Mouse (Mus musculus) midbrain, embryonic 14.5 days (tissue): ENCODE measurements around the gene Slc22a17. TPM values are rescaled to one million over a fixed set of nuclear protein-coding genes. Genes with fewer than 3 reads are reported as not detected.
A peak's percentile ranks its signal among the peaks of the same experiment; 100 is the strongest.

Experiments used
- ATAC-seq: fragments of 200-750 bp; cut with Nextera tagmentation; 2 replicates; pipeline ENCODE4 v1.8.0; 2017; ENCODE audit warnings: moderate number of reproducible peaks, moderate library complexity; ENCODE audit not compliant: low FRiP score, low TSS enrichment
- DNase-seq: peaks from one replicate; pipeline ENCODE4 v3.0.0-alpha.2; 2015
- H3K27ac ChIP-seq: fragments of 300-500 bp; sonication (generic); replicated peaks from 2 replicates; pipeline ENCODE4 v1.5.1; 2014; ENCODE audit warnings: mild to moderate bottlenecking, low read depth, low read length, moderate library complexity
- H3K27me3 ChIP-seq: fragments of 300-500 bp; sonication (generic); 2 replicates; pipeline ENCODE4 v1.6.1; 2014; ENCODE audit warnings: low read length, control low read depth, mixed read lengths; ENCODE audit not compliant: control insufficient read depth, insufficient read depth
- H3K36me3 ChIP-seq: fragments of 300-500 bp; sonication (generic); 2 replicates; pipeline ENCODE4 v1.6.1; 2014; ENCODE audit warnings: low read length, control low read depth; ENCODE audit not compliant: control insufficient read depth, insufficient read depth
- H3K4me1 ChIP-seq: fragments of 300-500 bp; sonication (generic); 2 replicates; pipeline ENCODE4 v1.6.1; 2014; ENCODE audit warnings: mild to moderate bottlenecking, antibody characterized with exemption, low read length, control low read depth; ENCODE audit not compliant: control insufficient read depth, insufficient read depth
- H3K4me2 ChIP-seq: fragments of 300-500 bp; sonication (generic); 2 replicates; pipeline ENCODE4 v1.6.1; 2014; ENCODE audit warnings: mild to moderate bottlenecking, low read length, moderate library complexity
- H3K4me3 ChIP-seq: fragments of 300-500 bp; sonication (generic); replicated peaks from 2 replicates; pipeline ENCODE4 v1.5.1; 2014; ENCODE audit warnings: low read depth, low read length
- H3K9ac ChIP-seq: fragments of 300-500 bp; sonication (generic); replicated peaks from 2 replicates; pipeline ENCODE4 v1.6.1; 2014; ENCODE audit warnings: mild to moderate bottlenecking, low read length, moderate library complexity
- H3K9me3 ChIP-seq: fragments of 300-500 bp; sonication (generic); 2 replicates; pipeline ENCODE4 v1.6.1; 2016; ENCODE audit warnings: low read length, control low read depth, mixed read lengths; ENCODE audit not compliant: control insufficient read depth
- WGBS: fragments of 180-500 bp; shearing (Covaris S2); extraction: QIAGEN DNeasy Blood & Tissue Kit; methylation state at CpG from one replicate; pipeline ENCODE4 v1.1.7; 2014; 5-methylcytosine and 5-hydroxymethylcytosine counted together
- microRNA counts: library from miRNA; unstranded; fragments of <30 nt; microRNA quantifications from one replicate; lab custom pipeline; 2016
- microRNA-seq: library from miRNA; unstranded; fragments of <30 nt; microRNA quantifications from one replicate; pipeline ENCODE4, GENCODE M21; 2016
- polyA plus RNA-seq: library from polyadenylated mRNA; unstranded; fragments of >200 nt; fragmentation: Nextera tagmentation; extraction: Ambion mirVana; gene quantifications from 2 replicates; pipeline ENCODE4 v1.2.1, GENCODE M21; 2014

Slc22a17 gene
- polyA plus RNA-seq, 1 experiment from 2014 or later: 110 TPM

GRCm38 (mm10) chr14:54864313-54865036 lies 48.5 kb downstream of the Slc22a17 start:
- peaks cover 4% of the 10 kb centered on the region for H3K4me1 ChIP-seq
- peak; percentile 18; the same call in 1 of the 2 replicates for ATAC-seq
- no peaks in the 10 kb centered on the region for H3K36me3 ChIP-seq
- no peak for DNase-seq
- peak overlapping the region; percentile 96 for H3K4me3 ChIP-seq
- H3K4me2 ChIP-seq: peak overlapping the region; percentile 85
- H3K9me3 ChIP-seq: no peaks in the 10 kb centered on the region
- peak overlapping the region; percentile 92 for H3K9ac ChIP-seq
- H3K27ac ChIP-seq: peak overlapping the region; percentile 76
- 17% methylated on average over 21 of the region's 21 CpGs for WGBS
- H3K27me3 ChIP-seq: no peaks in the 10 kb centered on the region

GRCm38 (mm10) chr14:54863501-54864312 lies 49.2 kb downstream of the Slc22a17 start:
- peaks cover 4% of the 10 kb centered on the region for H3K4me1 ChIP-seq
- peak overlapping the region; percentile 92 for H3K9ac ChIP-seq
- DNase-seq (peak; percentile 96), ATAC-seq (peak; percentile 100)
- no peaks in the 10 kb centered on the region for H3K36me3 ChIP-seq
- peak overlapping the region; percentile 96 for H3K4me3 ChIP-seq
- H3K27me3 ChIP-seq: no peaks in the 10 kb centered on the region
- under 1% methylated on average over 56 of the region's 56 CpGs for WGBS
- peak overlapping the region; percentile 76 for H3K27ac ChIP-seq
- H3K4me2 ChIP-seq: peak overlapping the region; percentile 85
- H3K9me3 ChIP-seq: no peaks in the 10 kb centered on the region

GRCm38 (mm10) chr14:54860511-54860910 lies 52.4 kb downstream of the Slc22a17 start:
- ATAC-seq: no peak
- peaks cover 4% of the 10 kb centered on the region for H3K4me1 ChIP-seq
- peaks cover 15% of the 10 kb centered on the region; the same call in 1 of the 2 replicates for H3K36me3 ChIP-seq
- no peak overlapping the region for H3K9ac ChIP-seq
- no peaks in the 10 kb centered on the region for H3K27me3 ChIP-seq
- no peak overlapping the region for H3K4me3 ChIP-seq
- H3K27ac ChIP-seq: no peak overlapping the region
- WGBS: 39% methylated on average over 2 of the region's 2 CpGs
- no peak overlapping the region for H3K4me2 ChIP-seq
- no peaks in the 10 kb centered on the region for H3K9me3 ChIP-seq
- DNase-seq: peak; percentile 79

- H3K9ac ChIP-seq: no peak overlapping the region
- ATAC-seq: no peak
- WGBS: 89% methylated on average over 9 of the region's 9 CpGs
Observed at GRCm38 (mm10) chr14:54857891-54858290, 55.0 kb downstream of the Slc22a17 start.

GRCm38 (mm10) chr14:54856703-54857102 lies 56.2 kb downstream of the Slc22a17 start:
- Histone ChIP-seq H3K36me3 (peaks cover 22% of the 10 kb centered on the region; the same call in 1 of the 2 replicates), H3K27ac (no peak overlapping the region), H3K9ac (no peak overlapping the region), H3K4me3 (no peak overlapping the region), H3K4me2 (no peak overlapping the region), H3K4me1 (no peaks in the 10 kb centered on the region), H3K9me3 (no peaks in the 10 kb centered on the region), H3K27me3 (no peaks in the 10 kb centered on the region)
- DNase-seq (no peak), ATAC-seq (no peak)
- whole genome bisulfite sequencing: 91% methylated on average over 7 of the region's 7 CpGs

More at GRCm38 (mm10) chr14:54857891-54858290, 55.0 kb downstream of the Slc22a17 start:
- no peaks in the 10 kb centered on the region for H3K27me3 ChIP-seq
- no peaks in the 10 kb centered on the region for H3K4me1 ChIP-seq
- no peak for DNase-seq
- H3K9me3 ChIP-seq: no peaks in the 10 kb centered on the region
- no peak overlapping the region for H3K4me2 ChIP-seq
- H3K4me3 ChIP-seq: no peak overlapping the region
- peaks cover 22% of the 10 kb centered on the region; the same call in 1 of the 2 replicates for H3K36me3 ChIP-seq
- H3K27ac ChIP-seq: no peak overlapping the region

MicroRNAs within 50 kb of the gene (microRNA counts, 519-probe panel; counts per million panel counts)
- not detected for microRNA mmu-miR-208a (lab: Ali Mortazavi, UCI)

Small RNAs within 50 kb of the gene (microRNA-seq; reads per million reads assigned to microRNA genes)
- gene Mir208a: not detected

Other genes starting within 250 kb of the Slc22a17 start
- 74.0 and 79.1 TPM in 2 replicates for gene 1700123O20Rik, start 226.9 kb downstream of the Slc22a17 start, polyA plus RNA-seq
- 128 and 143 TPM in 2 replicates for gene Acin1, start 226.2 kb downstream of the Slc22a17 start, polyA plus RNA-seq
- 0.20 TPM in 2 replicates for gene Gm29776, start 214.3 kb downstream of the Slc22a17 start, polyA plus RNA-seq
- gene Cebpe, start 201.0 kb downstream of the Slc22a17 start, polyA plus RNA-seq: not detected in 2 replicates
- 5.7 and 7.6 TPM in 2 replicates for gene Slc7a8, start 131.2 kb downstream of the Slc22a17 start, polyA plus RNA-seq
- gene Rnf212b, start 99.0 kb downstream of the Slc22a17 start, polyA plus RNA-seq: not detected in 2 replicates
- gene Homez, start 42.2 kb downstream of the Slc22a17 start, polyA plus RNA-seq: 6.0 and 9.4 TPM in 2 replicates
- gene Ppp1r3e, start 35.6 kb downstream of the Slc22a17 start, polyA plus RNA-seq: 2.1 and 4.4 TPM in 2 replicates
- 5.5 and 5.8 TPM in 2 replicates for gene Bcl2l2, start 29.8 kb downstream of the Slc22a17 start, polyA plus RNA-seq
- gene Gm20521, start 29.7 kb downstream of the Slc22a17 start, polyA plus RNA-seq: not detected in 2 replicates
- 171 and 206 TPM in 2 replicates for gene Pabpn1, start 20.6 kb downstream of the Slc22a17 start, polyA plus RNA-seq
- gene Efs, start 13.0 kb upstream of the Slc22a17 start, polyA plus RNA-seq: 10.2 and 18.3 TPM in 2 replicates
- not detected in 2 replicates for gene Il25, start 19.6 kb upstream of the Slc22a17 start, polyA plus RNA-seq
- 4.2 and 4.3 TPM in 2 replicates for gene Cmtm5, start 23.1 kb upstream of the Slc22a17 start, polyA plus RNA-seq
- 0.98 and 1.7 TPM in 2 replicates for gene Myh6, start 53.8 kb upstream of the Slc22a17 start, polyA plus RNA-seq
- not detected in 2 replicates for gene Gm17428, start 63.8 kb upstream of the Slc22a17 start, polyA plus RNA-seq
- gene Myh7, start 81.5 kb upstream of the Slc22a17 start, polyA plus RNA-seq: 5.4 and 7.7 TPM in 2 replicates
- gene Ngdn, start 102.3 kb upstream of the Slc22a17 start, polyA plus RNA-seq: 51.7 and 54.3 TPM in 2 replicates
- 24.9 and 28.4 TPM in 2 replicates for gene Zfhx2, start 179.2 kb upstream of the Slc22a17 start, polyA plus RNA-seq
- gene Thtpa, start 181.7 kb upstream of the Slc22a17 start, polyA plus RNA-seq: 27.9 and 33.7 TPM in 2 replicates
- gene Ap1g2, start 193.5 kb upstream of the Slc22a17 start, polyA plus RNA-seq: 6.8 and 7.6 TPM in 2 replicates
- gene Jph4, start 203.8 kb upstream of the Slc22a17 start, polyA plus RNA-seq: 31.1 and 38.9 TPM in 2 replicates